Mouse (Mus musculus): ENCODE results near the gene Cnr2.

The Cnr2 gene

GRCm38 (mm10) chr4:135966283-135966682 is 71.1 kb downstream of the Cnr2 start:
- no peak for DNase-seq (ENCODE audit: low spot score)

DNA sequence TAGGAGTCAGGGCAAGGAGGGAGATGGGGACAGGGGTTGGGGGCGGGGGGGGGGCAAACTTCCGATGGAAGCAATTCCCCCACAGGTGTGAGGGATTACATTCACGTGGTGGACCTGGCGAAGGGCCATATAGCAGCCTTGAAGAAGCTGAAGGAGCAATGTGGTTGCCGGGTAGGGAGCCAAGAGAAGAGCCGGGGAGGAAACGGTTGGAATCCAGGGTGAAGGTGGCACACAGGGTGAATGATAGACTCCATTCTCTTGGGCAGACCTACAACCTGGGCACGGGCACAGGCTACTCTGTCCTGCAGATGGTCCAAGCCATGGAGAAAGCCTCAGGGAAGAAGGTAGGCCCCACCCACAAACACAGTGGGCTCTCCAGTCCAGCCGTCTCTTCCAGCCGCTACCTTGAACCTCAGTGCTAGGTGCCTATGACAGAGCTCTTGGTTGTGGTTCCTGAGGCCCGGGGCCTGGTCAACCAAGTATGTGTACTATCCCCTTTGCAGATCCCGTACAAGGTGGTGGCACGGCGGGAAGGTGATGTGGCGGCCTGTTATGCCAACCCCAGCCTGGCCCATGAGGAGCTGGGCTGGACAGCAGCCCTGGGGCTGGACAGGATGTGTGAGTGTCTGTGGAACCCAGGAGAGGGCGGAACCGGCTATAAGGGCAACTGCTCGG is 72.0 kb downstream of the Cnr2 start:
- DNase-seq (ENCODE audit: low spot score) = no peak

DNA sequence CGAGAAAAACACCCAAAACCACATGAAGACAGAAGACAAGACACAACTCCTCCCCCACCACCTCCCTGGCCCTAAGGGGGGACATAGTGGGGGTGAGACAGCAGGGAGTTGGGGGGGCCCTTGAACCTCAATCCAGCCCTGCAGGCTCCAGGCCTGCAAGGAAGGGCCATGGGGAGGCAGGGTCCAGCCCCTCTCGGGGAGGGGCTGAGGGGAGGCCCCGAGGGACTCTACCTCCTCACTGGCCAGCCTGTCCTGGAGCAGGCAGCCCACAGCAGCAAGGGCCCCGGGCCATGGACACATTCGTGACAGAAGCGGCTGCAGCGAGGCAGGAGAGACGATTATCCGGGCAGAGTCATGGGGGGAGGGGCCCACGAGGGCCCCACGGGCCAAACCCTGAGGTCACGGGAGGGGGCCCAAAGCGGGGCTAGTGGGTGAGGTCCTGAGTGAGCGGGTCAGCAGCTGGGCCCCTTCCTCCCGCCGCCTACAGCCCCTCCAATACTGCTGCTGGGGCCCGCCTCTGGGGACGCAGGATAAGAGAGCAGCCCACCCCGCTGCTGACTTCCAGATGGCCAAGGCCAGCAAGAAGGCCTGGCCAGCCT is 73.2 kb downstream of the Cnr2 start:
- no peak for DNase-seq (ENCODE audit: low spot score)

- no peak for DNase-seq (ENCODE audit: low spot score)
Observed at GRCm38 (mm10) chr4:135969070-135969750, 74.0 kb downstream of the Cnr2 start.
